Mouse (Mus musculus) cortical plate, adult 2 months (tissue): Measurements from ENCODE around the gene Ccdc9.

Experiments used
- CTCF ChIP-seq: fragments of 200-500 bp; IDR thresholded peaks from 2 replicates; pipeline ENCODE4 v1.5.1; 2011; ENCODE audit warnings: mild to moderate bottlenecking, control low read depth, low read length; ENCODE audit not compliant: insufficient read depth; ENCODE audit errors: extremely low read depth
- POLR2A ChIP-seq: fragments of 200-500 bp; IDR thresholded peaks from 2 replicates; pipeline ENCODE4 v1.6.1; 2011; ENCODE audit warnings: mild to moderate bottlenecking, low read length, control low read depth; ENCODE audit not compliant: insufficient read depth; ENCODE audit errors: extremely low read depth

DNA sequence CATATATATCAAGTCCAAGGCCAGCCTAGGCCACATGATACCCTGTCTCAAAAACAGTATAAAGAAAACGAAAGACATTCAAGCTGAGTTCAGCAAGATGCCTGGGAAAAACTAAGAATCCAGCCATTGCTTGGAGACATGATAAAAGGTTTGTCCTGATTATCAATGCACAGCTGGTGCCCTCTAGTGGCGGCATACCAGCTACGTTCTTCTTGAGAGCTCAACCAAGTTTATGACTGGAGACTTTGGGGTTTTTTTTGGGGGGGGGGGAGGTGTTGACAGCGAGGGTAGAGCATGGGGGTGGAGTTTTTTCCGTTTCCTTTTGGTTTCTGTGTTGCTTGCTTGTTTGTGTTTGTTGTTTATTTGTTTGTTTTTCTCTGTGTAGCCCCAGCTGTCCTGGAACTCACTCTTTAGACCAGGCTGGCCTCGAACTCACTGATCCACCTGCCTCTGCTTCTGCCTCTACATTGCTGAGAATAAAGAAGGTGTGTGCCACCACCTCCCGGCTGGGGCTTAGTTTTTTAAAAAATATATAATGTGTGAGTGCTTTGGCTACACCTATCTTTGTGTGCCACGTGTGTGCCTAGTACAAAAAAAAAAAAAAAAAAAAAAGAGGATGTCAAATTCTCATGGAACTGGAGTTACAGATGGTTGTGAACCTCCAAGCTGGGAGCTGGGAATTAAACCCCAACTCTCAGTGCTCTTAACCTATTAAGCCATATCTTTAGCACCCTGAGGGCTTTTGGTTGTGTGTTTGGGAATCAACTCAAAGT, 23.4 kb downstream of the Ccdc9 start:
- TF ChIP-seq CTCF (peak; percentile 81), POLR2A (no peak)
